Mouse (Mus musculus) intestine, embryonic 16.5 days (tissue): Measurements from ENCODE around the gene Pde4d. TPM values are rescaled to one million over a fixed set of nuclear protein-coding genes. Genes with fewer than 3 reads are reported as not detected.

Source experiments
- ATAC-seq: fragments of 200-750 bp; cut with Nextera tagmentation; 2 replicates; pipeline ENCODE4 v1.8.0; 2017; ENCODE audit warnings: moderate TSS enrichment, moderate library complexity
- H3K27ac ChIP-seq: fragments of 300-500 bp; sonication (generic); 2 replicates; pipeline ENCODE4 v1.5.1; 2014; ENCODE audit warnings: mild to moderate bottlenecking, low read length
- H3K27me3 ChIP-seq: fragments of 300-500 bp; sonication (generic); replicated peaks from 2 replicates; pipeline ENCODE4 v1.6.1; 2014; ENCODE audit warnings: low read length, control low read depth, mixed read lengths; ENCODE audit not compliant: control insufficient read depth, insufficient read depth
- H3K36me3 ChIP-seq: fragments of 300-500 bp; sonication (generic); 2 replicates; pipeline ENCODE4 v1.6.1; 2014; ENCODE audit warnings: low read length, control low read depth; ENCODE audit not compliant: control insufficient read depth, insufficient read depth
- H3K4me1 ChIP-seq: fragments of 300-500 bp; sonication (generic); 2 replicates; pipeline ENCODE4 v1.6.1; 2014; ENCODE audit warnings: low read length, control low read depth, mixed read lengths; ENCODE audit not compliant: control insufficient read depth, insufficient read depth
- H3K4me2 ChIP-seq: fragments of 300-500 bp; sonication (generic); 2 replicates; pipeline ENCODE4 v1.6.1; 2014; ENCODE audit warnings: low read depth, low read length, control low read depth
- H3K4me3 ChIP-seq: fragments of 300-500 bp; sonication (generic); 2 replicates; pipeline ENCODE4 v1.5.1; 2014; ENCODE audit warnings: mild to moderate bottlenecking, low read length
- H3K9ac ChIP-seq: fragments of 300-500 bp; sonication (generic); 2 replicates; pipeline ENCODE4 v1.6.1; 2014; ENCODE audit warnings: low read depth, low read length
- H3K9me3 ChIP-seq: fragments of 300-500 bp; sonication (generic); 2 replicates; pipeline ENCODE4 v1.6.1; 2016; ENCODE audit warnings: low read length, control low read depth; ENCODE audit not compliant: control insufficient read depth
- WGBS: fragments of 180-500 bp; shearing (Covaris S2); extraction: QIAGEN DNeasy Blood & Tissue Kit; methylation state at CpG from one replicate; pipeline ENCODE4 v1.1.7; 2014; 5-methylcytosine and 5-hydroxymethylcytosine counted together
- polyA plus RNA-seq: library from polyadenylated mRNA; unstranded; fragments of >200 nt; fragmentation: Nextera tagmentation; extraction: Ambion mirVana; gene quantifications from 2 replicates; pipeline ENCODE4 v1.2.1, GENCODE M21; 2015

Pde4d gene
- polyA plus RNA-seq, 1 experiment from 2014 or later, result 25.3 TPM

DNA sequence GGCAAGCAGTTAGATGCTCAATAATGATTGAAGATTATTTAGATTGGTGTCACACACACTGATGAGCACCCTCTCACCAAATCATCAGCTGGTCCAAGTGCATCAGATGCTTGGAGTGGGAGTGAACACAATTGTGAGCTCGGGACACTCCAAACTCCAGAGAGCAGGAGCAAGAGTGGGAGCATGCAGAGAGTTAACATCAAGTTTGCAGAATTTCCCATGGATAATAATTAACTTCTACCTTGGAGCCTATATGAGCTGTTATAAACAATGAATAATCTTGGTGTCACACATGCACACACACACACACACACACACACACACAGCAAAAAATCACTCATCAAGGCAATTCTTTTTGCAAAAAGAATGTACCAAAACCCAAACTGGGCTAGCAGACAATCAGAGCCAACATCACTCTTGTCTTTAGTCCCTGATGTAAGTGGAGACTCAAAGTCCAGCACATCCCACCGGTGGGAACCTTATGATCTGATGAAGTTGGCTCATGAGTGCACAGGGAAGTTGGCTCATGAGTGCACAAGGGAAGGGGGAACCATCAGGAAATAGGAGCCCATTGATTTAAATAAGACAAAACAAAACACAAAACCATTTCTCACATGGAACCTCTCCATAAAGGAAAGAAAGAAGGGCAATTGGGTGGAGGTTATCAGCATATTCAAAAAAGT is 1391.5 kb downstream of the Pde4d start:
- no peak overlapping the region for H3K27ac ChIP-seq
- H3K4me2 ChIP-seq, result no peak overlapping the region
- no peaks in the 10 kb centered on the region for H3K36me3 ChIP-seq
- ATAC-seq, result peak; percentile 69
- H3K9me3 ChIP-seq, result no peaks in the 10 kb centered on the region
- H3K4me1 ChIP-seq, result peaks cover 5% of the 10 kb centered on the region
- no peak overlapping the region for H3K9ac ChIP-seq
- H3K4me3 ChIP-seq, result no peak overlapping the region
- H3K27me3 ChIP-seq, result no peaks in the 10 kb centered on the region
- 53% methylated on average over 2 of the region's 2 CpGs for WGBS

GRCm38 (mm10) chr13:109842982-109843381 is 1393.2 kb downstream of the Pde4d start:
- 90% methylated on average over 2 of the region's 2 CpGs for WGBS
- no peaks in the 10 kb centered on the region for H3K36me3 ChIP-seq

GRCm38 (mm10) chr13:109844828-109845227 is 1395.1 kb downstream of the Pde4d start:
- H3K27me3 ChIP-seq, result no peaks in the 10 kb centered on the region
- no peaks in the 10 kb centered on the region for H3K9me3 ChIP-seq
- no peak overlapping the region for H3K4me2 ChIP-seq
- no peak overlapping the region for H3K9ac ChIP-seq
- ATAC-seq, result no peak
- no peak overlapping the region for H3K27ac ChIP-seq
- WGBS, result 87% methylated on average over 6 of the region's 6 CpGs
- no peaks in the 10 kb centered on the region for H3K36me3 ChIP-seq
- H3K4me3 ChIP-seq, result no peak overlapping the region
- H3K4me1 ChIP-seq, result peaks cover 5% of the 10 kb centered on the region

More at GRCm38 (mm10) chr13:109842982-109843381, 1393.2 kb downstream of the Pde4d start:
- no peaks in the 10 kb centered on the region for H3K9me3 ChIP-seq
- no peak overlapping the region for H3K4me3 ChIP-seq
- no peak overlapping the region for H3K27ac ChIP-seq
- no peak for ATAC-seq
- H3K9ac ChIP-seq, result no peak overlapping the region
- H3K27me3 ChIP-seq, result no peaks in the 10 kb centered on the region
- peaks cover 5% of the 10 kb centered on the region for H3K4me1 ChIP-seq
- H3K4me2 ChIP-seq, result no peak overlapping the region

DNA sequence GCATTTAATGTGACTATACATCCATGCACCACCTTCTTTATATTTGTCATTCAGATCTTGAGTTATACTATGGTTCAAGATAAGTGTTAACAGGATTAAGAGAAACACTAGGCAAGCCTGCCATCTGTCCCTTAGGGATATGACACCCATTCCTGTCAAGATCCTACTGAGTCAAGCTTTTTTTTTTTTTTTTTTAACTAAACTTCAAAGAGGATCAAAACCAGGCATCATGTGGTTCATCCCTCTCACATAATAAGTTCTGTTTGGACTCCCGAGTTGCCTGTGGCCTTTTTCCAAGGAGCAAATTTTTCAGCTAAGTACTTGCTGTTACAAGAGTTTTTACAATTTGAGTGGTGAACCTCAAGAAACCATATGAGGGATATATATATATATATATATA is 1414.1 kb downstream of the Pde4d start:
- H3K36me3 ChIP-seq, result no peaks in the 10 kb centered on the region
- no peaks in the 10 kb centered on the region for H3K9me3 ChIP-seq
- H3K9ac ChIP-seq, result no peak overlapping the region
- H3K27me3 ChIP-seq, result no peaks in the 10 kb centered on the region
- no peaks in the 10 kb centered on the region for H3K4me1 ChIP-seq
- H3K4me2 ChIP-seq, result no peak overlapping the region
- H3K4me3 ChIP-seq, result no peak overlapping the region
- 71% methylated on average over 1 of the region's 1 CpGs for WGBS
- ATAC-seq, result no peak
- no peak overlapping the region for H3K27ac ChIP-seq

GRCm38 (mm10) chr13:109864311-109864710 is 1414.6 kb downstream of the Pde4d start:
- no peaks in the 10 kb centered on the region for H3K9me3 ChIP-seq
- H3K4me1 ChIP-seq, result no peaks in the 10 kb centered on the region
- WGBS, result 78% methylated on average over 6 of the region's 6 CpGs
- no peak overlapping the region for H3K27ac ChIP-seq
- no peak overlapping the region for H3K4me2 ChIP-seq
- H3K9ac ChIP-seq, result no peak overlapping the region
- H3K4me3 ChIP-seq, result no peak overlapping the region
- ATAC-seq, result no peak
- no peaks in the 10 kb centered on the region for H3K36me3 ChIP-seq
- H3K27me3 ChIP-seq, result no peaks in the 10 kb centered on the region

- Histone ChIP-seq H3K36me3 (no peaks in the 10 kb centered on the region), H3K9ac (no peak overlapping the region), H3K4me2 (no peak overlapping the region), H3K27me3 (no peaks in the 10 kb centered on the region), H3K27ac (no peak overlapping the region), H3K9me3 (no peaks in the 10 kb centered on the region), H3K4me3 (no peak overlapping the region), H3K4me1 (peaks cover under 1% of the 10 kb centered on the region; the same call in 1 of the 2 replicates)
- 56% methylated on average over 8 of the region's 8 CpGs for WGBS
- no peak for ATAC-seq
Observed at GRCm38 (mm10) chr13:109880392-109880791, 1430.6 kb downstream of the Pde4d start.

GRCm38 (mm10) chr13:109881161-109881857 is 1431.6 kb downstream of the Pde4d start:
- ATAC-seq, result no peak; the same call in 1 of the 2 replicates
- 69% methylated on average over 11 of the region's 11 CpGs for WGBS
- no peak overlapping the region for H3K27ac ChIP-seq
- no peak overlapping the region for H3K4me3 ChIP-seq
- no peaks in the 10 kb centered on the region for H3K36me3 ChIP-seq
- H3K27me3 ChIP-seq, result no peaks in the 10 kb centered on the region
- no peaks in the 10 kb centered on the region for H3K4me1 ChIP-seq
- H3K4me2 ChIP-seq, result no peak overlapping the region
- H3K9ac ChIP-seq, result no peak overlapping the region
- no peaks in the 10 kb centered on the region for H3K9me3 ChIP-seq

GRCm38 (mm10) chr13:109883636-109884035 is 1433.9 kb downstream of the Pde4d start:
- H3K36me3 ChIP-seq, result no peaks in the 10 kb centered on the region
- H3K4me2 ChIP-seq, result no peak overlapping the region
- H3K4me1 ChIP-seq, result no peaks in the 10 kb centered on the region
- ATAC-seq, result no peak
- no peak overlapping the region for H3K27ac ChIP-seq
- no peak overlapping the region for H3K4me3 ChIP-seq
- WGBS, result 63% methylated on average over 5 of the region's 5 CpGs
- H3K9ac ChIP-seq, result no peak overlapping the region
- H3K9me3 ChIP-seq, result no peaks in the 10 kb centered on the region
- H3K27me3 ChIP-seq, result no peaks in the 10 kb centered on the region

GRCm38 (mm10) chr13:109884812-109885211 is 1435.1 kb downstream of the Pde4d start:
- H3K9ac ChIP-seq, result no peak overlapping the region
- no peaks in the 10 kb centered on the region for H3K4me1 ChIP-seq
- 96% methylated on average over 7 of the region's 7 CpGs for WGBS
- no peaks in the 10 kb centered on the region for H3K9me3 ChIP-seq
- no peaks in the 10 kb centered on the region for H3K36me3 ChIP-seq
- ATAC-seq, result no peak
- no peak overlapping the region for H3K4me3 ChIP-seq
- no peak overlapping the region for H3K4me2 ChIP-seq
- no peaks in the 10 kb centered on the region for H3K27me3 ChIP-seq
- H3K27ac ChIP-seq, result no peak overlapping the region
